Mouse (Mus musculus): ENCODE results near the gene Lypd4.
"Not testable (repeated sequence)": the region's sequence is repeated elsewhere in the genome, so short reads cannot be mapped to it uniquely, and the experiment has no call there.

Gene Lypd4

GRCm38 (mm10) chr7:24850899-24851303 lies 18.8 kb downstream of the Lypd4 start:
- DNase-seq (ENCODE audit: extremely low spot score): peak; percentile 61

- DNase-seq (ENCODE audit: extremely low spot score): no peak
Observed at GRCm38 (mm10) chr7:24850162-24850561, 19.6 kb downstream of the Lypd4 start.

GRCm38 (mm10) chr7:24846576-24846975 lies 23.2 kb downstream of the Lypd4 start:
- DNase-seq (ENCODE audit: extremely low spot score): not testable (repeated sequence)

- DNase-seq (ENCODE audit: extremely low spot score): peak; percentile 67
Observed at GRCm38 (mm10) chr7:24845713-24846112, 24.0 kb downstream of the Lypd4 start.

GRCm38 (mm10) chr7:24845181-24845580 lies 24.6 kb downstream of the Lypd4 start:
- no peak for DNase-seq (ENCODE audit: extremely low spot score)

- no peak for DNase-seq (ENCODE audit: extremely low spot score)
Observed at GRCm38 (mm10) chr7:24844144-24844543, 25.6 kb downstream of the Lypd4 start.

GRCm38 (mm10) chr7:24841009-24841408 lies 28.7 kb downstream of the Lypd4 start:
- no peak for DNase-seq (ENCODE audit: extremely low spot score)

- no peak for DNase-seq (ENCODE audit: extremely low spot score)
Observed at GRCm38 (mm10) chr7:24840331-24840730, 29.4 kb downstream of the Lypd4 start.

GRCm38 (mm10) chr7:24839410-24839808 lies 30.3 kb downstream of the Lypd4 start:
- DNase-seq (ENCODE audit: extremely low spot score): no peak

- not testable (repeated sequence) for DNase-seq (ENCODE audit: extremely low spot score)
Observed at GRCm38 (mm10) chr7:24838732-24839409, 30.9 kb downstream of the Lypd4 start.

- no peak for DNase-seq (ENCODE audit: extremely low spot score)
Observed at GRCm38 (mm10) chr7:24827181-24827580, 42.6 kb downstream of the Lypd4 start.

- no peak for DNase-seq (ENCODE audit: extremely low spot score)
Observed at GRCm38 (mm10) chr7:24824452-24824851, 45.3 kb downstream of the Lypd4 start.

- peak; percentile 73 for DNase-seq (ENCODE audit: extremely low spot score)
Observed at GRCm38 (mm10) chr7:24817502-24817901, 52.2 kb downstream of the Lypd4 start.
